ENCODE assay signal across 8 mouse cellular contexts in the genomic region with DNA sequence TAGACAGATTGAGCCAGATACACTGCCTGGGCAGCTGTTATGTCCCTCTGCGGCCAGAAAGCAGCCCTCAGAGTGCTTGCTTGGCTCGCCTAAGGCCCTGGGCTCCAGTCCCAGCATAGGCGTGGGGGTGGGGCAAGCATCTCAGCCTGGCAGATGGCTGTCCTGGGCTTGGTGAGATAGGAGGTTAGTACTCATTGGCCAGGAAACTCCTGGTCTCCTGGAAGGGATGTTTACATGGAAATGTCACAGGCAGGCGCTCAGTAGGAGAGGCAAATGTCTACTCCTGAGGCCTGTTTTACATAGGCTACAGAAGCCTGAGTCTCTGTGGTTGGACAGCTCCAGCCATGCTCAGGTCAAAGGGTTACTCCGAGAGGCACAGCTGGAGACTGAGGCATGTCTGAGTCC. TPM values are rescaled to one million over a fixed set of nuclear protein-coding genes. Genes with fewer than 3 reads are reported as not detected.
DNase-seq lines count a peak whose midpoint lies in the region; ATAC-seq and TF ChIP-seq lines count a peak whose summit lies in the region.

No protein-coding gene starts in this region.

- no peaks in the 10 kb centered on the region for H3K27me3 ChIP-seq in forebrain, embryonic 14.5 days (replicated peaks; ENCODE audit: control insufficient read depth, insufficient read depth, low read length)
- no peaks in the 10 kb centered on the region for H3K27me3 ChIP-seq in liver, adult 2 months (ENCODE audit: control insufficient read depth, insufficient read depth, low read length)
- H3K27me3 ChIP-seq in midbrain, embryonic 16.5 days (ENCODE audit: control insufficient read depth, insufficient read depth, low read depth, low read length), result no peaks in the 10 kb centered on the region
- no peaks in the 10 kb centered on the region; the same call in 1 of the 2 replicates for H3K27me3 ChIP-seq in stomach, embryonic 16.5 days (ENCODE audit: control insufficient read depth, insufficient read depth, low read length)

- no peaks in the 10 kb centered on the region for H3K9me3 ChIP-seq in forebrain, embryonic 14.5 days (replicated peaks; ENCODE audit: control insufficient read depth, low read length)
- no peaks in the 10 kb centered on the region for H3K9me3 ChIP-seq in midbrain, embryonic 16.5 days (replicated peaks; ENCODE audit: control insufficient read depth, low read length, poor library complexity, severe bottlenecking)
- H3K9me3 ChIP-seq in stomach, embryonic 16.5 days (replicated peaks; ENCODE audit: control insufficient read depth, low read length), result no peaks in the 10 kb centered on the region

- H3K4me2 ChIP-seq in forebrain, embryonic 14.5 days (ENCODE audit: low read length), result no peak overlapping the region
- H3K4me2 ChIP-seq in midbrain, embryonic 16.5 days (ENCODE audit: low read length), result no peak overlapping the region
- H3K4me2 ChIP-seq in stomach, embryonic 16.5 days (ENCODE audit: low read depth, low read length), result peak overlapping the region; percentile 20; the same call in 1 of the 2 replicates

- intact Hi-C loops in heart, postnatal 10 days (cut with DNase I), result no loop called here

- peak; percentile 60 for DNase-seq in NIH3T3 (ENCODE audit: low read depth)
- DNase-seq in c-Kit-positive CD71-positive TER-119-negative erythroid progenitor cells, embryonic 14.5 days (ENCODE audit: low read depth), result peak; percentile 30
- peak; percentile 52 for DNase-seq in forebrain, embryonic 14.5 days (ENCODE audit: low spot score)
- peak; percentile 92 to 93 for DNase-seq in heart, postnatal 10 days
- DNase-seq in liver, adult 2 months (ENCODE audit: extremely low read depth, low read depth, low spot score), result peak; percentile 94
- DNase-seq in thymus, postnatal 0 days (ENCODE audit: low spot score), result no peak

- WGBS in forebrain, embryonic 14.5 days, result 26% methylated on average over 5 of the region's 5 CpGs
- WGBS in liver, adult 2 months, result 6% methylated on average over 5 of the region's 5 CpGs
- 24% methylated on average over 5 of the region's 5 CpGs for WGBS in midbrain, embryonic 16.5 days
- 35% methylated on average over 5 of the region's 5 CpGs for WGBS in stomach, embryonic 16.5 days

- H3K4me3 ChIP-seq in forebrain, embryonic 14.5 days (ENCODE audit: low read depth, low read length), result no peak overlapping the region
- no peak overlapping the region for H3K4me3 ChIP-seq in liver, adult 2 months (ENCODE audit: insufficient read depth, low read depth, low read length)
- H3K4me3 ChIP-seq in midbrain, embryonic 16.5 days (ENCODE audit: low read depth, low read length), result no peak overlapping the region
- no peak overlapping the region for H3K4me3 ChIP-seq in stomach, embryonic 16.5 days (replicated peaks; ENCODE audit: low read length)

- peaks cover 17% of the 10 kb centered on the region; the same call in 1 of the 2 replicates for H3K79me2 ChIP-seq in liver, adult 2 months (ENCODE audit: control insufficient read depth, insufficient read depth, low read length)

- ATAC-seq in forebrain, embryonic 14.5 days, result peak; percentile 51
- ATAC-seq in midbrain, embryonic 16.5 days, result peak; percentile 15; the same call in 1 of the 2 replicates
- ATAC-seq in stomach, embryonic 16.5 days (ENCODE audit: insufficient read depth, low FRiP score), result peak; percentile 55; the same call in 1 of the 2 replicates

- no peaks in the 10 kb centered on the region; the same call in 1 of the 2 replicates for H3K36me3 ChIP-seq in forebrain, embryonic 14.5 days (ENCODE audit: control insufficient read depth, insufficient read depth, low read length)
- no peaks in the 10 kb centered on the region for H3K36me3 ChIP-seq in liver, adult 2 months (ENCODE audit: control insufficient read depth, insufficient read depth, low read length)
- H3K36me3 ChIP-seq in midbrain, embryonic 16.5 days (ENCODE audit: control insufficient read depth, insufficient read depth, low read length), result 0 out of 2 replicates have a peak, but pooled peaks cover 2% of the 10 kb centered on the region
- H3K36me3 ChIP-seq in stomach, embryonic 16.5 days (ENCODE audit: control insufficient read depth, insufficient read depth, low read length), result no peaks in the 10 kb centered on the region

- H3K4me1 ChIP-seq in forebrain, embryonic 14.5 days (ENCODE audit: control insufficient read depth, insufficient read depth, low read length), result peaks cover 6% of the 10 kb centered on the region
- peaks cover 43% of the 10 kb centered on the region for H3K4me1 ChIP-seq in liver, adult 2 months (ENCODE audit: control insufficient read depth, insufficient read depth, low read length)
- peaks cover 22% of the 10 kb centered on the region for H3K4me1 ChIP-seq in midbrain, embryonic 16.5 days (ENCODE audit: control insufficient read depth, insufficient read depth, low read length)
- H3K4me1 ChIP-seq in stomach, embryonic 16.5 days (ENCODE audit: control insufficient read depth, insufficient read depth, low read length), result peaks cover 15% of the 10 kb centered on the region

- H3K9ac ChIP-seq in forebrain, embryonic 14.5 days (ENCODE audit: low read length), result no peak overlapping the region
- no peak overlapping the region for H3K9ac ChIP-seq in liver, adult 2 months (ENCODE audit: low read depth, low read length)
- no peak overlapping the region for H3K9ac ChIP-seq in midbrain, embryonic 16.5 days (ENCODE audit: low read depth, low read length)
- no peak overlapping the region for H3K9ac ChIP-seq in stomach, embryonic 16.5 days (ENCODE audit: low read length)

- no peak for TF ChIP-seq CTCF in liver, adult 2 months (IDR thresholded peaks at IDR 0.05; ENCODE audit: low read depth, low read length)

- TF ChIP-seq POLR2A in liver, adult 2 months (IDR thresholded peaks at IDR 0.05; ENCODE audit: extremely low read depth, insufficient read depth, low read length), result no peak

- no peak overlapping the region; the same call in 1 of the 2 replicates for H3K27ac ChIP-seq in forebrain, embryonic 14.5 days (ENCODE audit: low read depth, low read length)
- peak overlapping the region; percentile 26; the same call in 1 of the 2 replicates for H3K27ac ChIP-seq in liver, adult 2 months (replicated peaks; ENCODE audit: insufficient read depth, low read depth, low read length)
- H3K27ac ChIP-seq in midbrain, embryonic 16.5 days (ENCODE audit: low read length), result no peak overlapping the region
- H3K27ac ChIP-seq in stomach, embryonic 16.5 days (ENCODE audit: low read length), result peak overlapping the region; percentile 72; the same call in 1 of the 2 replicates

RNA-seq across cellular contexts. Expression of a gene that starts 5.6 kb away (rescaled TPM):
- 19.6 and 29.9 TPM in 2 replicates for polyA plus RNA-seq in forebrain, embryonic 14.5 days (2014; fragmentation: Nextera tagmentation; extraction: Ambion mirVana)
- 10 to 100 TPM; 16.5 to 20.9 TPM for total RNA-seq in heart, postnatal 10 days (2021)
- 12.1 and 33.2 TPM in 2 replicates for total RNA-seq in liver, adult 2 months (2014; rRNA removed)
- 30.3 TPM in 2 replicates for polyA plus RNA-seq in liver, adult 2 months (2012; rRNA removed)
- polyA plus RNA-seq in midbrain, embryonic 16.5 days (2015; fragmentation: Nextera tagmentation; extraction: Ambion mirVana), result 41.0 and 42.0 TPM in 2 replicates
- 27.8 and 35.6 TPM in 2 replicates for polyA plus RNA-seq in stomach, embryonic 16.5 days (2015; fragmentation: Nextera tagmentation; extraction: Ambion mirVana)
- polyA plus RNA-seq in thymus, postnatal 0 days (2015; fragmentation: Nextera tagmentation; extraction: Ambion mirVana), result 11.9 and 17.1 TPM in 2 replicates

RNA-seq across cellular contexts. Expression of a gene that starts 34.3 kb away (rescaled TPM):
- polyA plus RNA-seq in forebrain, embryonic 14.5 days (2014; fragmentation: Nextera tagmentation; extraction: Ambion mirVana), result 0.62 and 0.63 TPM in 2 replicates
- 1 to 10 TPM; 3.5 to 4.5 TPM for total RNA-seq in heart, postnatal 10 days (2021)
- total RNA-seq in liver, adult 2 months (2014; rRNA removed), result 0.92 and 1.8 TPM in 2 replicates
- 0.55 and 0.72 TPM in 2 replicates for polyA plus RNA-seq in liver, adult 2 months (2012; rRNA removed)
- 1.1 and 3.0 TPM in 2 replicates for polyA plus RNA-seq in midbrain, embryonic 16.5 days (2015; fragmentation: Nextera tagmentation; extraction: Ambion mirVana)
- polyA plus RNA-seq in stomach, embryonic 16.5 days (2015; fragmentation: Nextera tagmentation; extraction: Ambion mirVana), result 34.8 and 46.2 TPM in 2 replicates
- polyA plus RNA-seq in thymus, postnatal 0 days (2015; fragmentation: Nextera tagmentation; extraction: Ambion mirVana), result 8.4 and 8.5 TPM in 2 replicates

Comparison
In these comparisons a context has a peak if more than half of its experiments do, and no peak if none do; other contexts are left out.
1. H3K27ac ChIP-seq: peak in liver, adult 2 months (single experiment) and stomach, embryonic 16.5 days (single experiment); none in forebrain, embryonic 14.5 days (single experiment) and midbrain, embryonic 16.5 days (single experiment).
2. Peak in every context shown above with its lines, with median percentiles within 50 percentile points of each other: ATAC-seq.